Mouse (Mus musculus) adrenal gland (tissue): ENCODE results near the gene Ncaph.
"Not testable (repeated sequence)": the region's sequence is repeated elsewhere in the genome, so short reads cannot be mapped to it uniquely, and the experiment has no call there.

Experiments used
- intact Hi-C: fragments of 180-260 bp; cut with DNase I; formaldehyde crosslinking; loops from one replicate; pipeline ENCODE4 v1.15.1; 2025

Gene Ncaph

GRCm38 (mm10) chr2:127090151-127090550 lies 43.6 kb downstream of the Ncaph start:
- intact Hi-C loops, result loop anchor here (10.0 kb wide), 1 partner anchor 115 kb away; the partner anchor contains the start of genes 1810024B03Rik and Snrnp200

GRCm38 (mm10) chr2:127086235-127086634 lies 47.5 kb downstream of the Ncaph start:
- intact Hi-C loops, result no loop called here

GRCm38 (mm10) chr2:127080591-127081218 lies 53.0 kb downstream of the Ncaph start:
- intact Hi-C loops, result no loop called here

GRCm38 (mm10) chr2:127079881-127080590 lies 53.7 kb downstream of the Ncaph start:
- intact Hi-C loops, result no loop called here

- intact Hi-C loops, result not testable (repeated sequence)
These were observed 54.7 kb downstream of the Ncaph start for GRCm38 (mm10) chr2:127079066-127079465.

- intact Hi-C loops, result no loop called here
These were observed 56.1 kb downstream of the Ncaph start for GRCm38 (mm10) chr2:127077611-127078010.

- intact Hi-C loops, result no loop called here
These were observed 59.6 kb downstream of the Ncaph start for GRCm38 (mm10) chr2:127074116-127074515.

- intact Hi-C loops, result no loop called here
These were observed 62.9 kb downstream of the Ncaph start for GRCm38 (mm10) chr2:127070879-127071278.

GRCm38 (mm10) chr2:127070435-127070841 lies 63.3 kb downstream of the Ncaph start, which contains the start of gene Blvra:
Gene Blvra, plus strand, starts transcription at chr2:127070665.
- intact Hi-C loops, result no loop called here

- intact Hi-C loops, result loop anchor here (10.0 kb wide), 1 partner anchor 55 kb away; no protein-coding TSS in a partner anchor
These were observed 63.8 kb downstream of the Ncaph start for GRCm38 (mm10) chr2:127069781-127070434.

GRCm38 (mm10) chr2:127068806-127069205 lies 64.9 kb downstream of the Ncaph start:
- intact Hi-C loops, result loop anchor here (10.0 kb wide), 1 partner anchor 54 kb away; no protein-coding TSS in a partner anchor

GRCm38 (mm10) chr2:127061471-127061870 lies 72.3 kb downstream of the Ncaph start:
- intact Hi-C loops, result loop anchor here (10.0 kb wide), 1 partner anchor 47 kb away; no protein-coding TSS in a partner anchor
